Mouse (Mus musculus): ENCODE results near the gene Gtsf1l. TPM values are rescaled to one million over a fixed set of nuclear protein-coding genes. Genes with fewer than 3 reads are reported as not detected.

Gene Gtsf1l
- polyA plus RNA-seq, 1 experiment from 2014 or later: not detected

GRCm38 (mm10) chr2:163075234-163075633, 12.4 kb downstream of the Gtsf1l start:
- no peaks in the 10 kb centered on the region for H3K27me3 ChIP-seq (ENCODE audit: control insufficient read depth, insufficient read depth, low read length)
- H3K4me3 ChIP-seq (ENCODE audit: low read length): no peak overlapping the region
- no peak for ATAC-seq (replicated peaks; ENCODE audit: extremely low read depth, insufficient read depth, low FRiP score)
- H3K36me3 ChIP-seq (ENCODE audit: control insufficient read depth, insufficient read depth): peaks cover 9% of the 10 kb centered on the region; the same call in 1 of the 2 replicates
- 79% methylated on average over 3 of the region's 3 CpGs for WGBS
- H3K4me2 ChIP-seq (ENCODE audit: low read depth, low read length): no peak overlapping the region
- H3K4me1 ChIP-seq (ENCODE audit: control insufficient read depth, insufficient read depth, low read length): no peaks in the 10 kb centered on the region
- no peak overlapping the region for H3K9ac ChIP-seq (ENCODE audit: low read length)
- no peaks in the 10 kb centered on the region for H3K9me3 ChIP-seq (replicated peaks; ENCODE audit: control insufficient read depth, low read length)
- H3K27ac ChIP-seq (ENCODE audit: low read length): no peak overlapping the region

GRCm38 (mm10) chr2:163074808-163075207, 12.8 kb downstream of the Gtsf1l start:
- Histone ChIP-seq H3K4me2 (ENCODE audit: low read depth, low read length) (no peak overlapping the region), H3K9me3 (replicated peaks; ENCODE audit: control insufficient read depth, low read length) (no peaks in the 10 kb centered on the region), H3K4me1 (ENCODE audit: control insufficient read depth, insufficient read depth, low read length) (no peaks in the 10 kb centered on the region), H3K4me3 (ENCODE audit: low read length) (no peak overlapping the region), H3K9ac (ENCODE audit: low read length) (no peak overlapping the region), H3K27ac (ENCODE audit: low read length) (no peak overlapping the region), H3K36me3 (ENCODE audit: control insufficient read depth, insufficient read depth) (peaks cover 9% of the 10 kb centered on the region; the same call in 1 of the 2 replicates), H3K27me3 (ENCODE audit: control insufficient read depth, insufficient read depth, low read length) (no peaks in the 10 kb centered on the region)
- 86% methylated on average over 12 of the region's 12 CpGs for WGBS
- ATAC-seq (replicated peaks; ENCODE audit: extremely low read depth, insufficient read depth, low FRiP score): no peak

DNA sequence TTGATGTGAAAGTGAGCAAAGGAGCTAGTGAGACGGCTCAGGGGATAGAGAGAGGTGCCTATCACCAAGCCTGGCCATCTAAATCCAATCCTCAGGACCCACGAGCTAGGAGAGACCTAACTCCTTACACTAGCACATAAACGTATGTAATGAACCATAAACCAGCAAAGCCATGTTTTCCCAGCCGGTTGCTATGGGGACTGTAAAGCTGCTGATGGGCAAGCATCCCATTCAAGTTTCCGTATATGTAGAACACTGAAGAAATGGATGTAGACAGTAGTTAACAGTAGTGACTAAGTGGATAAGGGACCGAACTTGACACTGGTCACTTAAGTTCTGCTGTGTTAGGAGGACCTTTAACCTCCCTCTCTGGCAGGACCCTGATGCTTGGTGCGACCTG, 13.6 kb downstream of the Gtsf1l start:
- Histone ChIP-seq H3K4me3 (ENCODE audit: low read length) (no peak overlapping the region), H3K9me3 (replicated peaks; ENCODE audit: control insufficient read depth, low read length) (no peaks in the 10 kb centered on the region), H3K9ac (ENCODE audit: low read length) (no peak overlapping the region), H3K27ac (ENCODE audit: low read length) (no peak overlapping the region), H3K27me3 (ENCODE audit: control insufficient read depth, insufficient read depth, low read length) (no peaks in the 10 kb centered on the region), H3K4me1 (ENCODE audit: control insufficient read depth, insufficient read depth, low read length) (no peaks in the 10 kb centered on the region), H3K36me3 (ENCODE audit: control insufficient read depth, insufficient read depth) (peaks cover 9% of the 10 kb centered on the region; the same call in 1 of the 2 replicates), H3K4me2 (ENCODE audit: low read depth, low read length) (no peak overlapping the region)
- ATAC-seq (replicated peaks; ENCODE audit: extremely low read depth, insufficient read depth, low FRiP score): no peak
- 83% methylated on average over 7 of the region's 7 CpGs for WGBS

- no peak overlapping the region for H3K9ac ChIP-seq (ENCODE audit: low read length)
- no peak overlapping the region for H3K4me3 ChIP-seq (ENCODE audit: low read length)
- 87% methylated on average over 9 of the region's 9 CpGs for WGBS
- no peaks in the 10 kb centered on the region for H3K9me3 ChIP-seq (replicated peaks; ENCODE audit: control insufficient read depth, low read length)
- no peak for ATAC-seq (replicated peaks; ENCODE audit: extremely low read depth, insufficient read depth, low FRiP score)
- H3K36me3 ChIP-seq (ENCODE audit: control insufficient read depth, insufficient read depth): peaks cover 12% of the 10 kb centered on the region
- H3K4me1 ChIP-seq (ENCODE audit: control insufficient read depth, insufficient read depth, low read length): no peaks in the 10 kb centered on the region
- no peaks in the 10 kb centered on the region for H3K27me3 ChIP-seq (ENCODE audit: control insufficient read depth, insufficient read depth, low read length)
- H3K4me2 ChIP-seq (ENCODE audit: low read depth, low read length): no peak overlapping the region
- no peak overlapping the region for H3K27ac ChIP-seq (ENCODE audit: low read length)
Measured at GRCm38 (mm10) chr2:163073023-163073757, 14.5 kb downstream of the Gtsf1l start.

GRCm38 (mm10) chr2:163071590-163071989, 16.1 kb downstream of the Gtsf1l start:
- Histone ChIP-seq H3K27ac (ENCODE audit: low read length) (no peak overlapping the region), H3K36me3 (ENCODE audit: control insufficient read depth, insufficient read depth) (peaks cover 15% of the 10 kb centered on the region), H3K4me1 (ENCODE audit: control insufficient read depth, insufficient read depth, low read length) (no peaks in the 10 kb centered on the region), H3K4me3 (ENCODE audit: low read length) (no peak overlapping the region), H3K9me3 (replicated peaks; ENCODE audit: control insufficient read depth, low read length) (no peaks in the 10 kb centered on the region), H3K9ac (ENCODE audit: low read length) (no peak overlapping the region), H3K4me2 (ENCODE audit: low read depth, low read length) (no peak overlapping the region), H3K27me3 (ENCODE audit: control insufficient read depth, insufficient read depth, low read length) (no peaks in the 10 kb centered on the region)
- ATAC-seq (replicated peaks; ENCODE audit: extremely low read depth, insufficient read depth, low FRiP score): no peak
- WGBS: 76% methylated on average over 3 of the region's 3 CpGs

DNA sequence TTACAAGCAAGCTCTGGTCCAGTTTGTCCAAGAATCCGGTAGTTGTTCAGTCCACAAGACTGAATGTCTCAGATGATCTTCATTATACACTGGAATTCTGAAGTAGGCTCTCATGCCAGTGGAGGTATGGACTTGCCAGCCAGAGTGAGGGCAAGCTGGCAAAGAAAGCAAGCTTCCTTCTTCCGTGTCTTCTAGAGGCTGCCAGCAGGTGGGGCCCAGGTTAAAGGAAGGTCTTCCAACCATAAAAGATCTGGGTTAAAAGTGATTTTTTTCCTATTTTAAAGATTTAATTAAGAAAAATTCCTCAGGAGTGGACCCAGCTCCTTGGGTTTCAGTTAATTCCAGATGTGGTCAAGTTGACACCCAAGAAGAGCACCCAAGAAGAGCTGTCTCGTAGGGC, 17.4 kb downstream of the Gtsf1l start:
- no peak overlapping the region for H3K9ac ChIP-seq (ENCODE audit: low read length)
- no peaks in the 10 kb centered on the region for H3K9me3 ChIP-seq (replicated peaks; ENCODE audit: control insufficient read depth, low read length)
- no peaks in the 10 kb centered on the region for H3K4me1 ChIP-seq (ENCODE audit: control insufficient read depth, insufficient read depth, low read length)
- ATAC-seq (replicated peaks; ENCODE audit: extremely low read depth, insufficient read depth, low FRiP score): no peak
- H3K4me3 ChIP-seq (ENCODE audit: low read length): no peak overlapping the region
- 85% methylated on average over 3 of the region's 3 CpGs for WGBS
- H3K36me3 ChIP-seq (ENCODE audit: control insufficient read depth, insufficient read depth): peaks cover 15% of the 10 kb centered on the region
- no peak overlapping the region for H3K4me2 ChIP-seq (ENCODE audit: low read depth, low read length)
- H3K27ac ChIP-seq (ENCODE audit: low read length): no peak overlapping the region
- H3K27me3 ChIP-seq (ENCODE audit: control insufficient read depth, insufficient read depth, low read length): no peaks in the 10 kb centered on the region

- H3K9me3 ChIP-seq (replicated peaks; ENCODE audit: control insufficient read depth, low read length): no peaks in the 10 kb centered on the region
- peaks cover 5% of the 10 kb centered on the region; the same call in 1 of the 2 replicates for H3K36me3 ChIP-seq (ENCODE audit: control insufficient read depth, insufficient read depth)
- no peaks in the 10 kb centered on the region for H3K4me1 ChIP-seq (ENCODE audit: control insufficient read depth, insufficient read depth, low read length)
- WGBS: 77% methylated on average over 1 of the region's 1 CpGs
- H3K27ac ChIP-seq (ENCODE audit: low read length): no peak overlapping the region
- H3K9ac ChIP-seq (ENCODE audit: low read length): no peak overlapping the region
- no peak overlapping the region for H3K4me3 ChIP-seq (ENCODE audit: low read length)
- H3K4me2 ChIP-seq (ENCODE audit: low read depth, low read length): no peak overlapping the region
- H3K27me3 ChIP-seq (ENCODE audit: control insufficient read depth, insufficient read depth, low read length): no peaks in the 10 kb centered on the region
- ATAC-seq (replicated peaks; ENCODE audit: extremely low read depth, insufficient read depth, low FRiP score): no peak
Measured at GRCm38 (mm10) chr2:163067233-163067632, 20.4 kb downstream of the Gtsf1l start.

GRCm38 (mm10) chr2:163066326-163066725, 21.3 kb downstream of the Gtsf1l start:
- H3K36me3 ChIP-seq (ENCODE audit: control insufficient read depth, insufficient read depth): peaks cover 5% of the 10 kb centered on the region; the same call in 1 of the 2 replicates
- H3K27ac ChIP-seq (ENCODE audit: low read length): no peak overlapping the region
- H3K4me3 ChIP-seq (ENCODE audit: low read length): no peak overlapping the region
- no peaks in the 10 kb centered on the region for H3K9me3 ChIP-seq (replicated peaks; ENCODE audit: control insufficient read depth, low read length)
- no peak overlapping the region for H3K4me2 ChIP-seq (ENCODE audit: low read depth, low read length)
- no peaks in the 10 kb centered on the region for H3K4me1 ChIP-seq (ENCODE audit: control insufficient read depth, insufficient read depth, low read length)
- no peak overlapping the region for H3K9ac ChIP-seq (ENCODE audit: low read length)
- 90% methylated on average over 6 of the region's 6 CpGs for WGBS
- no peak for ATAC-seq (replicated peaks; ENCODE audit: extremely low read depth, insufficient read depth, low FRiP score)
- no peaks in the 10 kb centered on the region for H3K27me3 ChIP-seq (ENCODE audit: control insufficient read depth, insufficient read depth, low read length)

DNA sequence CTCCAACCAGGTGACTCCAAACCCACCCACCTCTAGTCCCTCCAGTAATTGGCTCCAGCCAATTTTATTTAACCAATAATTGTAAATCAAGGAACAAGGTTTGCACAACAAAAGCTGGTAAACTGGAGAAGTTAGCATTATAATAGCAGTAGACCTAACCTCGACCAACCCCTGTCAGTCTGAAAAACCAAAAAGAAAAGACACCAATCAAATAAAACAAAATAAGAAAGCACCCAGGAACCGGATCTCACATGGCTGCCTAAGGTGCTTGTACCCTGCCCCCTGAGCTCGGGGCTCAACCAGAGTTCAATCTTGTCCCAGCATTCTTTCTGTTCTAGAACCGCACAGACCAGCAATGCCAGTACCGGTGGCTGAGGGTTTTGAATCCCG, 25.5 kb downstream of the Gtsf1l start:
- 87% methylated on average over 6 of the region's 6 CpGs for whole genome bisulfite sequencing
- no peak overlapping the region for H3K27ac ChIP-seq (ENCODE audit: low read length)
- H3K36me3 ChIP-seq (ENCODE audit: control insufficient read depth, insufficient read depth): no peaks in the 10 kb centered on the region
- H3K9ac ChIP-seq (ENCODE audit: low read length): no peak overlapping the region
- H3K4me1 ChIP-seq (ENCODE audit: control insufficient read depth, insufficient read depth, low read length): no peaks in the 10 kb centered on the region
- H3K4me2 ChIP-seq (ENCODE audit: low read depth, low read length): no peak overlapping the region
- no peaks in the 10 kb centered on the region for H3K9me3 ChIP-seq (replicated peaks; ENCODE audit: control insufficient read depth, low read length)
- no peak overlapping the region for H3K4me3 ChIP-seq (ENCODE audit: low read length)
- no peak for ATAC-seq (replicated peaks; ENCODE audit: extremely low read depth, insufficient read depth, low FRiP score)
- H3K27me3 ChIP-seq (ENCODE audit: control insufficient read depth, insufficient read depth, low read length): no peaks in the 10 kb centered on the region
